Mouse (Mus musculus) ovary, adult 2 months (tissue): ENCODE measurements around the gene Erg28. TPM values are rescaled to one million over a fixed set of nuclear protein-coding genes. Genes with fewer than 3 reads are reported as not detected.

ENCODE experiments used
- polyA plus RNA-seq: library from polyadenylated mRNA; depleted of rRNA; stranded (reverse); fragments of >200 nt; gene quantifications from 2 replicates; pipeline ENCODE4 v1.2.3, GENCODE M21; 2012; rRNA removed

The Erg28 gene
- 29.5 and 45.1 TPM in 2 replicates for polyA plus RNA-seq

GRCm38 (mm10) chr12:85824438-85825264, at the start of gene Erg28, which contains the start of gene Ttll5:
Gene Erg28 (minus strand): TSS chr12:85824550.
Gene Ttll5 (plus strand): TSS chr12:85824659.

Other genes starting within 250 kb of the Erg28 start
- 16.2 and 24.5 TPM in 2 replicates for gene Jdp2, start 225.5 kb downstream of the Erg28 start, polyA plus RNA-seq
- gene Batf, start 137.9 kb downstream of the Erg28 start, polyA plus RNA-seq = 3.4 and 4.0 TPM in 2 replicates
- 7.9 and 9.6 TPM in 2 replicates for gene Flvcr2, start 78.0 kb downstream of the Erg28 start, polyA plus RNA-seq
- 12.5 and 15.9 TPM in 2 replicates for gene Ttll5, start 109 bp upstream of the Erg28 start, polyA plus RNA-seq